Mouse (Mus musculus) heart, embryonic 15.5 days (tissue): ENCODE measurements around the gene Hoxa5. TPM values are rescaled to one million over a fixed set of nuclear protein-coding genes. Genes with fewer than 3 reads are reported as not detected.
A peak's percentile ranks its signal among the peaks of the same experiment; 100 is the strongest.

ENCODE experiments used
- ATAC-seq: fragments of 200-750 bp; cut with Nextera tagmentation; replicated peaks from 2 replicates; pipeline ENCODE4 v1.8.0; 2017; ENCODE audit warnings: low read depth, moderate TSS enrichment; ENCODE audit not compliant: insufficient number of reproducible peaks, insufficient read depth, low FRiP score
- H3K27ac ChIP-seq: fragments of 300-500 bp; sonication (generic); 2 replicates; pipeline ENCODE4 v1.5.1; 2015; ENCODE audit warnings: mild to moderate bottlenecking, inconsistent platforms
- H3K27me3 ChIP-seq: fragments of 300-500 bp; sonication (generic); 2 replicates; pipeline ENCODE4 v1.6.1; 2015; ENCODE audit warnings: inconsistent platforms
- H3K36me3 ChIP-seq: fragments of 300-500 bp; sonication (generic); 2 replicates; pipeline ENCODE4 v1.6.1; 2015; ENCODE audit warnings: mild to moderate bottlenecking, inconsistent platforms
- H3K4me1 ChIP-seq: fragments of 300-500 bp; sonication (generic); replicated peaks from 2 replicates; pipeline ENCODE4 v1.6.1; 2015; ENCODE audit warnings: inconsistent platforms
- H3K4me2 ChIP-seq: fragments of 300-500 bp; sonication (generic); 2 replicates; pipeline ENCODE4 v1.6.1; 2015; ENCODE audit warnings: inconsistent platforms, mild to moderate bottlenecking, moderate library complexity
- H3K4me3 ChIP-seq: fragments of 300-500 bp; sonication (generic); 2 replicates; pipeline ENCODE4 v1.5.1; 2015; ENCODE audit warnings: mild to moderate bottlenecking, inconsistent platforms
- H3K9ac ChIP-seq: fragments of 300-500 bp; sonication (generic); 2 replicates; pipeline ENCODE4 v1.6.1; 2015; ENCODE audit warnings: mild to moderate bottlenecking, inconsistent platforms
- H3K9me3 ChIP-seq: fragments of 300-500 bp; sonication (generic); replicated peaks from 2 replicates; pipeline ENCODE4 v1.6.1; 2016; ENCODE audit warnings: inconsistent platforms
- WGBS: fragments of 180-500 bp; shearing (Covaris S2); methylation state at CpG from one replicate; pipeline ENCODE4 v1.1.7; 2015; ENCODE audit warnings: mixed read lengths; 5-methylcytosine and 5-hydroxymethylcytosine counted together
- polyA plus RNA-seq: library from polyadenylated mRNA; unstranded; fragments of >200 nt; fragmentation: Nextera tagmentation; extraction: Ambion mirVana; gene quantifications from 2 replicates; pipeline ENCODE4 v1.2.1, GENCODE M21; 2015

The Hoxa5 gene
- polyA plus RNA-seq, 1 experiment from 2014 or later: 2.3 TPM

- ATAC-seq: no peak
- Histone ChIP-seq H3K36me3 (no peaks in the 10 kb centered on the region), H3K4me1 (peaks cover 35% of the 10 kb centered on the region), H3K4me3 (peak overlapping the region; percentile 33), H3K4me2 (peak overlapping the region; percentile 49), H3K27ac (no peak overlapping the region), H3K27me3 (peaks cover 99% of the 10 kb centered on the region), H3K9ac (no peak overlapping the region), H3K9me3 (no peaks in the 10 kb centered on the region)
- 14% methylated on average over 18 of the region's 18 CpGs for WGBS
Measured at GRCm38 (mm10) chr6:52208868-52209684, 4.7 kb upstream of the Hoxa5 start.

- Histone ChIP-seq H3K4me2 (peak within 1 kb of the TSS; percentile 49), H3K9ac (no peak within 1 kb of the TSS), H3K4me3 (peak within 1 kb of the TSS; percentile 33), H3K27me3 (peaks cover 99% of the 10 kb centered on the region), H3K9me3 (no peaks in the 10 kb centered on the region), H3K36me3 (no peaks in the 10 kb centered on the region), H3K4me1 (peaks cover 43% of the 10 kb centered on the region), H3K27ac (no peak within 1 kb of the TSS)
- no peak for ATAC-seq
- 4% methylated on average over 44 of the region's 47 CpGs for WGBS
Measured at GRCm38 (mm10) chr6:52208072-52208867, 3.9 kb upstream of the Hoxa5 start, which contains the start of gene Hoxa6. Hoxa6 (minus strand) TSS chr6:52208722.

- Histone ChIP-seq H3K9me3 (no peaks in the 10 kb centered on the region), H3K4me2 (no peak overlapping the region), H3K4me3 (no peak overlapping the region), H3K4me1 (peaks cover 36% of the 10 kb centered on the region), H3K27me3 (peaks cover 99% of the 10 kb centered on the region), H3K9ac (no peak overlapping the region), H3K27ac (no peak overlapping the region), H3K36me3 (no peaks in the 10 kb centered on the region)
- ATAC-seq: no peak
Measured at GRCm38 (mm10) chr6:52207684-52207976, 3.2 kb upstream of the Hoxa5 start.

GRCm38 (mm10) chr6:52206882-52207683 lies 2.7 kb upstream of the Hoxa5 start:
- Histone ChIP-seq H3K4me2 (no peak overlapping the region), H3K9me3 (no peaks in the 10 kb centered on the region), H3K9ac (no peak overlapping the region), H3K27me3 (peaks cover 98% of the 10 kb centered on the region), H3K36me3 (no peaks in the 10 kb centered on the region), H3K4me3 (no peak overlapping the region), H3K27ac (no peak overlapping the region), H3K4me1 (peaks cover 33% of the 10 kb centered on the region)
- no peak for ATAC-seq
- WGBS: 21% methylated on average over 4 of the region's 4 CpGs

GRCm38 (mm10) chr6:52205638-52206621 lies 1.5 kb upstream of the Hoxa5 start:
- no peaks in the 10 kb centered on the region for H3K36me3 ChIP-seq
- no peak overlapping the region for H3K27ac ChIP-seq
- no peaks in the 10 kb centered on the region for H3K9me3 ChIP-seq
- peaks cover 24% of the 10 kb centered on the region for H3K4me1 ChIP-seq
- 0 out of 2 replicates have a peak overlapping the region, but pooled peaks have one; percentile 53 for H3K4me3 ChIP-seq
- H3K27me3 ChIP-seq: peaks cover 98% of the 10 kb centered on the region
- no peak overlapping the region for H3K9ac ChIP-seq
- H3K4me2 ChIP-seq: 0 out of 2 replicates have a peak overlapping the region, but pooled peaks have one; percentile 8
- no peak for ATAC-seq
- 9% methylated on average over 55 of the region's 55 CpGs for WGBS

GRCm38 (mm10) chr6:52205221-52205620 lies 834 bp upstream of the Hoxa5 start:
- H3K9ac ChIP-seq: no peak overlapping the region
- H3K4me3 ChIP-seq: peak overlapping the region; percentile 53
- 0 out of 2 replicates have a peak overlapping the region, but pooled peaks have one; percentile 8 for H3K4me2 ChIP-seq

GRCm38 (mm10) chr6:52203371-52204049 lies 877 bp downstream of the Hoxa5 start:
- peak overlapping the region; percentile 52 for H3K9ac ChIP-seq
- 2% methylated on average over 46 of the region's 46 CpGs for WGBS
- H3K27me3 ChIP-seq: peaks cover 98% of the 10 kb centered on the region
- no peaks in the 10 kb centered on the region for H3K9me3 ChIP-seq
- peak overlapping the region; percentile 25; the same call in 1 of the 2 replicates for H3K27ac ChIP-seq
- H3K4me2 ChIP-seq: peak overlapping the region; percentile 62
- H3K4me1 ChIP-seq: peaks cover 19% of the 10 kb centered on the region
- ATAC-seq: no peak; the same call in 1 of the 2 replicates
- H3K36me3 ChIP-seq: no peaks in the 10 kb centered on the region
- peak overlapping the region; percentile 53 for H3K4me3 ChIP-seq

More at GRCm38 (mm10) chr6:52205221-52205620, 834 bp upstream of the Hoxa5 start:
- Histone ChIP-seq H3K36me3 (no peaks in the 10 kb centered on the region), H3K27me3 (peaks cover 98% of the 10 kb centered on the region), H3K27ac (no peak overlapping the region), H3K4me1 (peaks cover 24% of the 10 kb centered on the region), H3K9me3 (no peaks in the 10 kb centered on the region)
- no peak for ATAC-seq
- WGBS: 19% methylated on average over 14 of the region's 14 CpGs

- Histone ChIP-seq H3K4me3 (peak overlapping the region; percentile 53), H3K36me3 (no peaks in the 10 kb centered on the region), H3K4me1 (peaks cover 15% of the 10 kb centered on the region), H3K27ac (no peak overlapping the region), H3K4me2 (peak overlapping the region; percentile 62), H3K9me3 (no peaks in the 10 kb centered on the region), H3K27me3 (peaks cover 98% of the 10 kb centered on the region), H3K9ac (peak overlapping the region; percentile 52; the same call in 1 of the 2 replicates)
- WGBS: 3% methylated on average over 10 of the region's 10 CpGs
- ATAC-seq: no peak
Measured at GRCm38 (mm10) chr6:52203121-52203370, 1.3 kb downstream of the Hoxa5 start.

GRCm38 (mm10) chr6:52202362-52203120 lies 1.8 kb downstream of the Hoxa5 start:
- Histone ChIP-seq H3K4me1 (peaks cover 14% of the 10 kb centered on the region), H3K36me3 (no peaks in the 10 kb centered on the region), H3K27ac (no peak overlapping the region), H3K9me3 (no peaks in the 10 kb centered on the region), H3K27me3 (peaks cover 99% of the 10 kb centered on the region), H3K9ac (peak overlapping the region; percentile 4; the same call in 1 of the 2 replicates), H3K4me2 (peak overlapping the region; percentile 62; the same call in 1 of the 2 replicates), H3K4me3 (peak overlapping the region; percentile 53)
- 10% methylated on average over 22 of the region's 22 CpGs for WGBS
- ATAC-seq: no peak
